ENCODE assay signal across 17 mouse cellular contexts in the genomic region with DNA sequence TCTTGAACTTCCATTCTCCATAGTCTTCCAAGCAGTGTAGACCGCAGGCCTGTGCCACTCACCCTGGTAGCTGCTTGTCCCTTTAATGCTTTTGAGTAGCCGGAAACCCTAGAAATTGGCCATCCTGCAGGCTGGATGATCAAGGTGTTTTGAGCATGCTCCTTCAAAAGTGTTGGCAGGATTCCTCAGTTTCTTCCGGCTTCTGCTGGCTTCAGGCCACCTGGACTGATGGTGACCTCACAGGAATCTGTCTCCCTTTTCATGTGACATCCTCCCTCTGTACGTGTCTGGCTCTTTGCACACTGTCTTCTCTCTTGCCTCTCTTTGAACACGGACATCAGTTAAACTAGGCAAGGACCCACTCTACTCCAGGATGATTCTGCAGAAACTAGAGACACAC. TPM values are rescaled to one million over a fixed set of nuclear protein-coding genes. Genes with fewer than 3 reads are reported as not detected.
A peak's percentile ranks its signal among the peaks of the same experiment; 100 is the strongest.
DNase-seq lines count a peak whose midpoint lies in the region; ATAC-seq and TF ChIP-seq lines count a peak whose summit lies in the region.
"Had no signal": no experiment of that assay in that cellular context is flagged by ENCODE, and none has a peak within 500 bp of the region (broad histone marks: within the 10 kb centered on the region; RNA-seq: fewer than 3 reads in every experiment).

No protein-coding gene starts in this region.

- DNase-seq in gastrocnemius, adult 2 months = peak; percentile 35
- no peak for DNase-seq in gastrocnemius, adult 18-20 months (ENCODE audit: low spot score)
- peak; percentile 47 for DNase-seq in lung, embryonic 14.5 days
- no peak for DNase-seq in lung, postnatal 25 days (ENCODE audit: low spot score)
- peak; percentile 46 to 47 for DNase-seq in heart, postnatal 10 days
- no peak for DNase-seq in neural tube, embryonic 10.5 days (ENCODE audit: extremely low spot score, low spot score)
- DNase-seq in layer of hippocampus, postnatal 25 days (ENCODE audit: extremely low spot score in 1 of 2, low spot score in 1 of 2) = no peak
- no peak for DNase-seq in testis, postnatal 14 days (ENCODE audit: low spot score)
- DNase-seq: B cell, adult 2 months; layer of hippocampus, postnatal 36 days; retina, postnatal 1 day had no signal

- no peaks in the 10 kb centered on the region for H3K9me3 ChIP-seq in lung, embryonic 14.5 days (ENCODE audit: low read depth, low read length)
- H3K9me3 ChIP-seq: embryonic facial prominence, embryonic 15.5 days; G1E; limb, embryonic 13.5 days; midbrain, embryonic 12.5 days; neural tube, embryonic 12.5 days had no signal

- H3K36me3 ChIP-seq in lung, embryonic 14.5 days (ENCODE audit: insufficient read depth) = no peaks in the 10 kb centered on the region
- H3K36me3 ChIP-seq: embryonic facial prominence, embryonic 15.5 days; limb, embryonic 13.5 days; midbrain, embryonic 12.5 days; neural tube, embryonic 12.5 days had no signal

- WGBS in lung, embryonic 14.5 days = 68% methylated on average over 5 of the region's 5 CpGs

- no peak for ATAC-seq in lung, embryonic 14.5 days (ENCODE audit: insufficient read depth)
- ATAC-seq: forebrain, embryonic 16.5 days had no signal

- H3K4me2 ChIP-seq in lung, embryonic 14.5 days = no peak overlapping the region
- H3K4me2 ChIP-seq: embryonic facial prominence, embryonic 15.5 days; limb, embryonic 13.5 days; midbrain, embryonic 12.5 days; neural tube, embryonic 12.5 days had no signal

- TF ChIP-seq CTCF in gastrocnemius, adult 2 months (IDR thresholded peaks at IDR 0.05) = no peak
- no peak for TF ChIP-seq CTCF in lung, embryonic 14.5 days (IDR thresholded peaks at IDR 0.05; ENCODE audit: low read depth)

- H3K4me3 ChIP-seq in gastrocnemius, adult 2 months = no peak overlapping the region
- no peak overlapping the region for H3K4me3 ChIP-seq in lung, embryonic 14.5 days (ENCODE audit: low read depth, low read length)
- H3K4me3 ChIP-seq: embryonic facial prominence, embryonic 15.5 days; limb, embryonic 13.5 days; midbrain, embryonic 12.5 days; neural tube, embryonic 12.5 days had no signal

- H3K4me1 ChIP-seq in lung, embryonic 14.5 days (ENCODE audit: insufficient read depth) = peaks cover 9% of the 10 kb centered on the region; the same call in 1 of the 2 replicates

- no peak overlapping the region for H3K9ac ChIP-seq in lung, embryonic 14.5 days
- H3K9ac ChIP-seq: embryonic facial prominence, embryonic 15.5 days; limb, embryonic 13.5 days; midbrain, embryonic 12.5 days; neural tube, embryonic 12.5 days had no signal

- no peak overlapping the region for H3K27ac ChIP-seq in gastrocnemius, adult 2 months
- no peak overlapping the region for H3K27ac ChIP-seq in lung, embryonic 14.5 days (ENCODE audit: low read depth)
- H3K27ac ChIP-seq: embryonic facial prominence, embryonic 15.5 days; limb, embryonic 13.5 days; midbrain, embryonic 12.5 days; neural tube, embryonic 12.5 days had no signal

- no peaks in the 10 kb centered on the region for H3K27me3 ChIP-seq in lung, embryonic 14.5 days (ENCODE audit: insufficient read depth, low read length)
- H3K27me3 ChIP-seq: embryonic facial prominence, embryonic 15.5 days; neural tube, embryonic 12.5 days had no signal

- intact Hi-C loops in gastrocnemius, adult 2 months (cut with DNase I) = no loop called here
- intact Hi-C loops in heart, postnatal 10 days (cut with DNase I) = no loop called here

RNA-seq across cellular contexts. Expression of a gene that starts 26.8 kb away (rescaled TPM):
- total RNA-seq in gastrocnemius, adult 2 months (2021) = 1 to 10 TPM; 7.4 to 9.2 TPM
- 1 to 10 TPM; 3.7 to 7.1 TPM for total RNA-seq in gastrocnemius, adult 18-20 months (2021)
- polyA plus RNA-seq in lung, embryonic 14.5 days (2014; fragmentation: Nextera tagmentation; extraction: Ambion mirVana) = 5.4 and 5.9 TPM in 2 replicates
- total RNA-seq in heart, postnatal 10 days (2021) = 10 to 100 TPM; 13.9 to 14.6 TPM
- total RNA-seq in layer of hippocampus, postnatal 25 days (2021) = 10 to 100 TPM in 1 of 2 experiments, 1 to 10 TPM in 1; 7.7 to 11.4 TPM

RNA-seq across cellular contexts. Expression of a gene that starts 27.0 kb away (rescaled TPM):
- total RNA-seq in gastrocnemius, adult 2 months (2021) = under 1 TPM; 0.84 to 0.86 TPM
- 1 to 10 TPM; 1.2 to 1.6 TPM for total RNA-seq in gastrocnemius, adult 18-20 months (2021)
- polyA plus RNA-seq in lung, embryonic 14.5 days (2014; fragmentation: Nextera tagmentation; extraction: Ambion mirVana) = 2.8 and 5.3 TPM in 2 replicates
- 1 to 10 TPM; 4.3 to 4.4 TPM for total RNA-seq in heart, postnatal 10 days (2021)
- total RNA-seq in layer of hippocampus, postnatal 25 days (2021) = 10 to 100 TPM; 11.4 to 12.3 TPM

Comparison
In these comparisons a context has a peak if more than half of its experiments do, and no peak if none do; other contexts are left out.
1. DNase-seq: peak in gastrocnemius, adult 2 months (single experiment), lung, embryonic 14.5 days (single experiment) and heart, postnatal 10 days (2 of 2); none in gastrocnemius, adult 18-20 months (single experiment), lung, postnatal 25 days (single experiment), neural tube, embryonic 10.5 days (single experiment), layer of hippocampus, postnatal 25 days (0 of 2) and testis, postnatal 14 days (single experiment).